Mouse (Mus musculus) midbrain, embryonic 16.5 days (tissue): ENCODE measurements at regions not wholly inside any gene's neighbourhood (a gene's known extent, or its start where the extent isn't known, plus 50 kb on each side); places are given as distances from the start of the nearest gene placed in this dataset.

Experiments
- ATAC-seq: fragments of 200-750 bp; cut with Nextera tagmentation; 2 replicates; pipeline ENCODE4 v1.8.0; 2017; ENCODE audit warnings: moderate TSS enrichment
- H3K27ac ChIP-seq: fragments of 300-500 bp; sonication (generic); 2 replicates; pipeline ENCODE4 v1.5.1; 2014; ENCODE audit warnings: mild to moderate bottlenecking, low read length, mixed read lengths
- H3K27me3 ChIP-seq: fragments of 300-500 bp; sonication (generic); 2 replicates; pipeline ENCODE4 v1.6.1; 2014; ENCODE audit warnings: low read depth, low read length, mixed read lengths; ENCODE audit not compliant: control insufficient read depth, insufficient read depth
- H3K36me3 ChIP-seq: fragments of 300-500 bp; sonication (generic); 2 replicates; pipeline ENCODE4 v1.6.1; 2014; ENCODE audit warnings: mild to moderate bottlenecking, low read length, moderate library complexity, mixed read lengths; ENCODE audit not compliant: control insufficient read depth, insufficient read depth
- H3K4me1 ChIP-seq: fragments of 300-500 bp; sonication (generic); 2 replicates; pipeline ENCODE4 v1.6.1; 2014; ENCODE audit warnings: mild to moderate bottlenecking, low read length, mixed read lengths; ENCODE audit not compliant: control insufficient read depth, insufficient read depth
- H3K4me2 ChIP-seq: fragments of 300-500 bp; sonication (generic); 2 replicates; pipeline ENCODE4 v1.6.1; 2014; ENCODE audit warnings: mild to moderate bottlenecking, low read length, mixed read lengths
- H3K4me3 ChIP-seq: fragments of 300-500 bp; sonication (generic); 2 replicates; pipeline ENCODE4 v1.5.1; 2014; ENCODE audit warnings: low read depth, mild to moderate bottlenecking, low read length, moderate library complexity, mixed read lengths
- H3K9ac ChIP-seq: fragments of 300-500 bp; sonication (generic); 2 replicates; pipeline ENCODE4 v1.6.1; 2014; ENCODE audit warnings: low read depth, low read length, mixed read lengths
- H3K9me3 ChIP-seq: fragments of 300-500 bp; sonication (generic); replicated peaks from 2 replicates; pipeline ENCODE4 v1.6.1; 2014; ENCODE audit warnings: mild to moderate bottlenecking, low read length, mixed read lengths; ENCODE audit not compliant: control insufficient read depth, poor library complexity, severe bottlenecking
- WGBS: fragments of 180-500 bp; shearing (Covaris S2); extraction: QIAGEN DNeasy Blood & Tissue Kit; methylation state at CpG from one replicate; pipeline ENCODE4 v1.1.7; 2014; 5-methylcytosine and 5-hydroxymethylcytosine counted together

- Histone ChIP-seq H3K27ac (no peak overlapping the region), H3K4me1 (no peaks in the 10 kb centered on the region), H3K4me2 (no peak overlapping the region), H3K9ac (no peak overlapping the region), H3K4me3 (no peak overlapping the region), H3K9me3 (no peaks in the 10 kb centered on the region), H3K27me3 (no peaks in the 10 kb centered on the region), H3K36me3 (no peaks in the 10 kb centered on the region)
- WGBS, result 70% methylated on average over 11 of the region's 11 CpGs
- ATAC-seq, result no peak
These were observed 308.4 kb upstream of the Map3k7 start for GRCm38 (mm10) chr4:31655364-31656106.

- Histone ChIP-seq H3K9ac (no peak overlapping the region), H3K27me3 (no peaks in the 10 kb centered on the region), H3K4me3 (no peak overlapping the region), H3K4me2 (no peak overlapping the region), H3K36me3 (no peaks in the 10 kb centered on the region), H3K4me1 (no peaks in the 10 kb centered on the region; the same call in 1 of the 2 replicates), H3K27ac (no peak overlapping the region), H3K9me3 (no peaks in the 10 kb centered on the region)
- no peak for ATAC-seq
- WGBS, result 93% methylated on average over 8 of the region's 8 CpGs
These were observed 307.8 kb upstream of the Map3k7 start for GRCm38 (mm10) chr4:31656111-31656510.

DNA sequence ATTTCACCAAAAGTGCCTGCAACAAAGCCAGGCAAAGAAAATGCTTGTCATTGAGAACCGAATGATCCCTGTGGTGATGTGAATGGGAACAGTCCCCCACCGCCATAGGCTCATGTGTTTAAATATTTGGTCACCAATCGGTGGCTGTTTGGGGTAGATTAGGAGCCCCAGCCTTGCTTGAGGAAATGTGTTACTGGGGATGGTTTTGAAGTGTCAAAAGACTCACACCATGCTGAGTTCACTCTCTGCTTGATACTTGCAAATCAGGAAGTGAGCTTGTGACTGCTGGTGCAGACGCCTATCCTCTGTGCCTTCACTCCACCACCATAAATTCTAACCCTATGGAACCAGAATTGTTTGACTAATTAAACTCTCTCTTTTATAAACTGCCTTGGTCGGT, 305.1 kb upstream of the Map3k7 start:
- no peaks in the 10 kb centered on the region for H3K27me3 ChIP-seq
- no peaks in the 10 kb centered on the region; the same call in 1 of the 2 replicates for H3K4me1 ChIP-seq
- no peak overlapping the region for H3K9ac ChIP-seq
- no peaks in the 10 kb centered on the region for H3K9me3 ChIP-seq
- 63% methylated on average over 5 of the region's 5 CpGs for WGBS
- no peak overlapping the region for H3K4me2 ChIP-seq
- H3K4me3 ChIP-seq, result no peak overlapping the region
- no peak for ATAC-seq
- H3K36me3 ChIP-seq, result no peaks in the 10 kb centered on the region
- H3K27ac ChIP-seq, result no peak overlapping the region

DNA sequence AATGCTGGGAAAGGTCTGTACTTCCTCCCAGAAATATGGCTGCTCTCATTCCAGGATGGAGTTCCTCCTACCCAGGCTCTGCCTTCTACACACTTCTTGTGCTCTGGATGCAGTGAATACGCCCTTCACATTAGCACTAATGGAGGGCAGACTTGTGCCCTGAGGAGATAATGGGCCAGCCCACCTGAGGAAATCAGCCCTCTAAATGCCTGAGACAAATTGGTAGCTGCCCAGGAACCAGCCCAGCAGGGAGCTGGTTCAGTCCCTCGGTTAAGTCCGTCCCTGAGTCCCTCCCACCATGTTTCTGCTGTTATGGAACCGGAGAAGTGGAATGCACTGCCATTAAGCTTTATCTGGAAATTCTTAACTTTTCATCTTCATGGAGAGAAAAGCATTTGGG, 303.0 kb upstream of the Map3k7 start:
- no peak overlapping the region for H3K9ac ChIP-seq
- H3K4me2 ChIP-seq, result no peak overlapping the region
- no peak for ATAC-seq
- no peaks in the 10 kb centered on the region; the same call in 1 of the 2 replicates for H3K4me1 ChIP-seq
- H3K4me3 ChIP-seq, result no peak overlapping the region
- H3K27me3 ChIP-seq, result no peaks in the 10 kb centered on the region
- 34% methylated on average over 4 of the region's 4 CpGs for WGBS
- no peak overlapping the region for H3K27ac ChIP-seq
- H3K9me3 ChIP-seq, result no peaks in the 10 kb centered on the region
- no peaks in the 10 kb centered on the region for H3K36me3 ChIP-seq

DNA sequence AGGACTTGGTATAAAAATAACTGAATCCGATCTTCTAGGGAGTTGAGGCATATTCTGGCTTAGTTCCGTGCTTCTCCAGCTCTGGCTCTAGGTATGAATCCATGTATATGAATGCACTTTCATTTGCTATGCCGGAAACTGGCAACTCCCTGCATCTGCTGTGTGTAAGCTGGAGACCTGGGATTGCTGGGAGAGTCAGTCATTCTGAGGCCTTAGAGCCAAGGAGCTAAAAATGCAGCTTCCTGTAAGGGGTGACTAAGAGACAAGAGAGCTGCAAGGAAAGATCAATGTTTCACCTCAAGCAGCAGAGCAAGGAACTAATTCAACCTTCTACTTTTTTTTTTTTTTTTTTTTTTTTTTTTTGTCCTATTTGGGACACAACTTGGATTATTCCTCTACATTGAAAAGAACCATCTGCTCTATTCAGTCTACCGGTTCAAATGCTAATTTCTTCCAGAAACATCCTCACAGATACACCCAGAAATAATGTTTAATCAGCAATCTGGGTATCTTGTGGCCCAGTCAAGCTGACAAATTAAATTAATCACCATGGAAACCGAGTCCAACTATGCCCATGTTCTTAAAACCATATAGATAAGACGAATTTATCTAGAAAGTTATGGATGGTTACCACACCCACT, 292.2 kb upstream of the Map3k7 start:
- Histone ChIP-seq H3K27ac (no peak overlapping the region), H3K4me1 (no peaks in the 10 kb centered on the region), H3K4me3 (no peak overlapping the region), H3K9ac (no peak overlapping the region), H3K27me3 (no peaks in the 10 kb centered on the region), H3K36me3 (no peaks in the 10 kb centered on the region), H3K9me3 (no peaks in the 10 kb centered on the region), H3K4me2 (no peak overlapping the region)
- WGBS, result 43% methylated on average over 6 of the region's 6 CpGs
- no peak for ATAC-seq

- Histone ChIP-seq H3K27ac (no peak overlapping the region), H3K4me2 (no peak overlapping the region), H3K4me3 (no peak overlapping the region), H3K27me3 (no peaks in the 10 kb centered on the region), H3K9me3 (no peaks in the 10 kb centered on the region), H3K4me1 (no peaks in the 10 kb centered on the region), H3K9ac (no peak overlapping the region), H3K36me3 (no peaks in the 10 kb centered on the region)
- no peak for ATAC-seq
- 58% methylated on average over 9 of the region's 9 CpGs for WGBS
These were observed 291.6 kb upstream of the Map3k7 start for GRCm38 (mm10) chr4:31672171-31672841.

GRCm38 (mm10) chr4:31672842-31673171, 291.1 kb upstream of the Map3k7 start:
- WGBS, result 95% methylated on average over 2 of the region's 2 CpGs
- ATAC-seq, result no peak

DNA sequence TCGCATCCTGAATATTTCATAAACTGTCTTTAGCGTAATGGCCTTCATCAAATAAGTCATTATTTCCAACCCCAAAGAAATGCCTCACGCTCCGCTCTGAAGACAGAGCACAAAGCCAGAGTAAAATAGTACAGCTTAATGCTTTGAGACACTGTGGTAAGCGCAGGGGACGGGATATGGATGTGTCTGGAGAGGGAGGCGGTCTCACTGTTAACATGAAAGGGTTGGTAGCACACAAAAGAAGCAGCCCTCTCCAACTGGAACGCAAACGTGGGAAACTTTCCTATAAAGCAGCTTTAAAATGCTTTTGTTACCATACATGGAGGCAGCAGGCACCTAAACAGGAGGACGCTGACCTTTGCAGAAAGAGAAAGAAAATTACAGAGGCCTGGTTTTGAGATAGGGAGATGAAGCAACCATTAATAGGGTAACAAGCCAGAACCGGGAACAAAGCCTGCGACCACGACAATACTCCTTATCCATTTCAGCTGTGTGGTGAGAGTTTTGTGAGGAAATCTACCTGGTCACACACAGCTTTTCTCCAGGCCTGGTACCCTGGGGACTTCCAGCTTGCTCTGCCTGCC, 284.8 kb upstream of the Map3k7 start:
- peaks cover 7% of the 10 kb centered on the region; the same call in 1 of the 2 replicates for H3K4me1 ChIP-seq
- H3K4me3 ChIP-seq, result no peak overlapping the region
- H3K4me2 ChIP-seq, result no peak overlapping the region
- H3K9ac ChIP-seq, result no peak overlapping the region
- no peaks in the 10 kb centered on the region for H3K36me3 ChIP-seq
- H3K27me3 ChIP-seq, result no peaks in the 10 kb centered on the region
- peak overlapping the region; percentile 33 for H3K27ac ChIP-seq
- no peaks in the 10 kb centered on the region for H3K9me3 ChIP-seq
- WGBS, result 27% methylated on average over 13 of the region's 13 CpGs
- ATAC-seq, result peak; percentile 77; the same call in 1 of the 2 replicates

More at GRCm38 (mm10) chr4:31672842-31673171, 291.1 kb upstream of the Map3k7 start:
- no peak overlapping the region for H3K4me2 ChIP-seq
- H3K27me3 ChIP-seq, result no peaks in the 10 kb centered on the region
- H3K9me3 ChIP-seq, result no peaks in the 10 kb centered on the region
- no peak overlapping the region for H3K9ac ChIP-seq
- no peaks in the 10 kb centered on the region for H3K36me3 ChIP-seq
- H3K27ac ChIP-seq, result no peak overlapping the region
- no peak overlapping the region for H3K4me3 ChIP-seq
- H3K4me1 ChIP-seq, result no peaks in the 10 kb centered on the region

- ATAC-seq, result no peak
- Histone ChIP-seq H3K4me3 (no peak overlapping the region), H3K36me3 (no peaks in the 10 kb centered on the region), H3K27me3 (no peaks in the 10 kb centered on the region), H3K4me1 (peaks cover 7% of the 10 kb centered on the region; the same call in 1 of the 2 replicates), H3K9ac (no peak overlapping the region), H3K4me2 (no peak overlapping the region), H3K9me3 (no peaks in the 10 kb centered on the region), H3K27ac (no peak overlapping the region)
- 80% methylated on average over 2 of the region's 2 CpGs for WGBS
These were observed 282.9 kb upstream of the Map3k7 start for GRCm38 (mm10) chr4:31680958-31681357.
